Mouse (Mus musculus): ENCODE results near the gene Npsr1.
A peak's percentile ranks its signal among the peaks of the same experiment; 100 is the strongest.

Npsr1 gene

GRCm38 (mm10) chr9:24236461-24236860, 138.7 kb downstream of the Npsr1 start:
- DNase-seq (ENCODE audit: low spot score in 2 of 2): no peak

- DNase-seq (ENCODE audit: low spot score in 2 of 2): no peak
Measured at GRCm38 (mm10) chr9:24247557-24247956, 149.8 kb downstream of the Npsr1 start.

- no peak for DNase-seq (ENCODE audit: low spot score in 2 of 2)
Measured at GRCm38 (mm10) chr9:24254236-24254635, 156.4 kb downstream of the Npsr1 start.

GRCm38 (mm10) chr9:24280498-24281287, 182.9 kb downstream of the Npsr1 start:
- DNase-seq (ENCODE audit: low spot score in 2 of 2): no peak

GRCm38 (mm10) chr9:24282617-24283016, 184.8 kb downstream of the Npsr1 start:
- no peak for DNase-seq (ENCODE audit: low spot score in 2 of 2)

GRCm38 (mm10) chr9:24283071-24283470, 185.3 kb downstream of the Npsr1 start:
- DNase-seq (ENCODE audit: low spot score in 2 of 2): no peak

- DNase-seq (ENCODE audit: low spot score in 2 of 2): no peak
Measured at GRCm38 (mm10) chr9:24283536-24283935, 185.7 kb downstream of the Npsr1 start.

GRCm38 (mm10) chr9:24284239-24285084, 186.7 kb downstream of the Npsr1 start:
- DNase-seq (ENCODE audit: low spot score in 2 of 2): no peak

- DNase-seq (ENCODE audit: low spot score in 2 of 2): no peak
Measured at GRCm38 (mm10) chr9:24285419-24285818, 187.6 kb downstream of the Npsr1 start.

GRCm38 (mm10) chr9:24291385-24291784, 193.6 kb downstream of the Npsr1 start:
- DNase-seq (ENCODE audit: low spot score in 2 of 2): no peak

GRCm38 (mm10) chr9:24293252-24293959, 195.6 kb downstream of the Npsr1 start:
- DNase-seq (ENCODE audit: low spot score in 2 of 2): no peak

GRCm38 (mm10) chr9:24302906-24303305, 205.1 kb downstream of the Npsr1 start:
- DNase-seq (ENCODE audit: low spot score in 2 of 2): no peak

- no peak for DNase-seq (ENCODE audit: low spot score in 2 of 2)
Measured at GRCm38 (mm10) chr9:24306990-24307389, 209.2 kb downstream of the Npsr1 start.

GRCm38 (mm10) chr9:24307400-24307799, 209.6 kb downstream of the Npsr1 start:
- DNase-seq (ENCODE audit: low spot score in 2 of 2): no peak

- no peak for DNase-seq (ENCODE audit: low spot score in 2 of 2)
Measured at GRCm38 (mm10) chr9:24315835-24316234, 218.0 kb downstream of the Npsr1 start.

GRCm38 (mm10) chr9:24331661-24332060, 233.9 kb downstream of the Npsr1 start:
- DNase-seq (ENCODE audit: low spot score in 2 of 2): peak in 1 of 2 experiments; percentile 3

GRCm38 (mm10) chr9:24341321-24341720, 243.5 kb downstream of the Npsr1 start:
- DNase-seq (ENCODE audit: low spot score in 2 of 2): no peak

- DNase-seq (ENCODE audit: low spot score in 2 of 2): no peak
Measured at GRCm38 (mm10) chr9:24347011-24347410, 249.2 kb downstream of the Npsr1 start.

GRCm38 (mm10) chr9:24349510-24349909, 251.7 kb downstream of the Npsr1 start:
- no peak for DNase-seq (ENCODE audit: low spot score in 2 of 2)

GRCm38 (mm10) chr9:24351402-24351801, 253.6 kb downstream of the Npsr1 start:
- no peak for DNase-seq (ENCODE audit: low spot score in 2 of 2)
